Mouse (Mus musculus): Measurements from ENCODE around the gene Gm7735. TPM values are rescaled to one million over a fixed set of nuclear protein-coding genes. Genes with fewer than 3 reads are reported as not detected.
"Not testable (repeated sequence)": the region's sequence is repeated elsewhere in the genome, so short reads cannot be mapped to it uniquely, and the experiment has no call there.

Gm7735 gene
- not detected in 2 replicates for polyA plus RNA-seq (2015; fragmentation: Nextera tagmentation; extraction: Ambion mirVana)

GRCm38 (mm10) chr16:89169190-89169589 lies at the start of gene Gm7735:
Gene Gm7735, plus strand, starts transcription at chr16:89169490.
- H3K27ac ChIP-seq (replicated peaks); H3K4me2 ChIP-seq (replicated peaks; ENCODE audit: low read depth); DNase-seq (ENCODE audit: low spot score); H3K9ac ChIP-seq (ENCODE audit: low read length); H3K9me3 ChIP-seq (ENCODE audit: control insufficient read depth, low read length); H3K4me3 ChIP-seq (ENCODE audit: low read depth, low read length); ATAC-seq (ENCODE audit: low FRiP score, low TSS enrichment); H3K27me3 ChIP-seq (ENCODE audit: control insufficient read depth, insufficient read depth, low read length); H3K36me3 ChIP-seq (ENCODE audit: control insufficient read depth, insufficient read depth, low read length); H3K4me1 ChIP-seq (replicated peaks; ENCODE audit: control insufficient read depth, insufficient read depth): not testable (repeated sequence)

- Histone ChIP-seq H3K9ac (ENCODE audit: low read length) (no peak within 1 kb of the TSS), H3K4me2 (replicated peaks; ENCODE audit: low read depth) (no peak within 1 kb of the TSS), H3K27ac (replicated peaks) (no peak within 1 kb of the TSS), H3K9me3 (ENCODE audit: control insufficient read depth, low read length) (no peaks in the 10 kb centered on the region), H3K4me3 (ENCODE audit: low read depth, low read length) (no peak within 1 kb of the TSS), H3K36me3 (ENCODE audit: control insufficient read depth, insufficient read depth, low read length) (no peaks in the 10 kb centered on the region), H3K4me1 (replicated peaks; ENCODE audit: control insufficient read depth, insufficient read depth) (no peaks in the 10 kb centered on the region), H3K27me3 (ENCODE audit: control insufficient read depth, insufficient read depth, low read length) (no peaks in the 10 kb centered on the region)
- ATAC-seq (ENCODE audit: low FRiP score, low TSS enrichment), result no peak
- 97% methylated on average over 1 of the region's 1 CpGs for WGBS
- no peak for DNase-seq (ENCODE audit: low spot score)
- TF ChIP-seq EP300 (optimal IDR thresholded peaks at IDR 0.05) (no peak), CTCF (IDR thresholded peaks at IDR 0.05; ENCODE audit: low read depth) (no peak)
These were observed 28.7 kb upstream of the Gm7735 start, which contains the start of gene Gm6358 for GRCm38 (mm10) chr16:89140551-89140950. Gene Gm6358, plus strand, starts transcription at chr16:89140851.

- H3K27ac ChIP-seq (replicated peaks), result no peak within 1 kb of the TSS
- DNase-seq (ENCODE audit: low spot score) (no peak), ATAC-seq (ENCODE audit: low FRiP score, low TSS enrichment) (no peak)
- TF ChIP-seq EP300 (optimal IDR thresholded peaks at IDR 0.05) (no peak), CTCF (IDR thresholded peaks at IDR 0.05; ENCODE audit: low read depth) (no peak)
- WGBS, result 97% methylated on average over 1 of the region's 1 CpGs
- H3K36me3 ChIP-seq (ENCODE audit: control insufficient read depth, insufficient read depth, low read length), result no peaks in the 10 kb centered on the region
- no peak within 1 kb of the TSS for H3K4me2 ChIP-seq (replicated peaks; ENCODE audit: low read depth)
- no peak within 1 kb of the TSS for H3K4me3 ChIP-seq (ENCODE audit: low read depth, low read length)
- H3K9me3 ChIP-seq (ENCODE audit: control insufficient read depth, low read length), result no peaks in the 10 kb centered on the region
- no peak within 1 kb of the TSS for H3K9ac ChIP-seq (ENCODE audit: low read length)
- no peaks in the 10 kb centered on the region for H3K4me1 ChIP-seq (replicated peaks; ENCODE audit: control insufficient read depth, insufficient read depth)
- no peaks in the 10 kb centered on the region for H3K27me3 ChIP-seq (ENCODE audit: control insufficient read depth, insufficient read depth, low read length)
These were observed 18.5 kb upstream of the Gm7735 start, which contains the start of gene Gm10061 for GRCm38 (mm10) chr16:89150786-89151185. Gene Gm10061, plus strand, starts transcription at chr16:89151086.

- ATAC-seq (ENCODE audit: low FRiP score, low TSS enrichment), result no peak
- no peak within 1 kb of the TSS for H3K4me3 ChIP-seq (ENCODE audit: low read depth, low read length)
- H3K9me3 ChIP-seq (ENCODE audit: control insufficient read depth, low read length), result no peaks in the 10 kb centered on the region
- H3K27me3 ChIP-seq (ENCODE audit: control insufficient read depth, insufficient read depth, low read length), result no peaks in the 10 kb centered on the region
- H3K27ac ChIP-seq (replicated peaks), result no peak within 1 kb of the TSS
- DNase-seq (ENCODE audit: low spot score), result no peak
- H3K4me1 ChIP-seq (replicated peaks; ENCODE audit: control insufficient read depth, insufficient read depth), result no peaks in the 10 kb centered on the region
- TF ChIP-seq CTCF (IDR thresholded peaks at IDR 0.05; ENCODE audit: low read depth), result no peak
- TF ChIP-seq EP300 (optimal IDR thresholded peaks at IDR 0.05), result no peak
- no peak within 1 kb of the TSS for H3K4me2 ChIP-seq (replicated peaks; ENCODE audit: low read depth)
- H3K9ac ChIP-seq (ENCODE audit: low read length), result no peak within 1 kb of the TSS
- H3K36me3 ChIP-seq (ENCODE audit: control insufficient read depth, insufficient read depth, low read length), result no peaks in the 10 kb centered on the region
- WGBS, result 86% methylated on average over 4 of the region's 4 CpGs
These were observed 11.6 kb upstream of the Gm7735 start, which contains the start of gene Gm9789 for GRCm38 (mm10) chr16:89157652-89158051. Gene Gm9789, plus strand, starts transcription at chr16:89157952.

- Histone ChIP-seq H3K27ac (replicated peaks) (no peak within 1 kb of the TSS), H3K9me3 (ENCODE audit: control insufficient read depth, low read length) (no peaks in the 10 kb centered on the region), H3K4me2 (replicated peaks; ENCODE audit: low read depth) (no peak within 1 kb of the TSS), H3K4me1 (replicated peaks; ENCODE audit: control insufficient read depth, insufficient read depth) (no peaks in the 10 kb centered on the region), H3K4me3 (ENCODE audit: low read depth, low read length) (no peak within 1 kb of the TSS), H3K27me3 (ENCODE audit: control insufficient read depth, insufficient read depth, low read length) (no peaks in the 10 kb centered on the region), H3K36me3 (ENCODE audit: control insufficient read depth, insufficient read depth, low read length) (no peaks in the 10 kb centered on the region), H3K9ac (ENCODE audit: low read length) (no peak within 1 kb of the TSS)
- DNase-seq (ENCODE audit: low spot score) (no peak), ATAC-seq (ENCODE audit: low FRiP score, low TSS enrichment) (no peak)
- WGBS, result 71% methylated on average over 2 of the region's 2 CpGs
- TF ChIP-seq CTCF (IDR thresholded peaks at IDR 0.05; ENCODE audit: low read depth) (no peak), EP300 (optimal IDR thresholded peaks at IDR 0.05) (no peak)
These were observed 5.1 kb downstream of the Gm7735 start, which contains the start of gene 1110057P08Rik for GRCm38 (mm10) chr16:89174435-89174834. Gene 1110057P08Rik, plus strand, starts transcription at chr16:89174735.

GRCm38 (mm10) chr16:89188621-89189020 lies 19.3 kb downstream of the Gm7735 start:
- DNase-seq (ENCODE audit: low spot score), result no peak

More at GRCm38 (mm10) chr16:89188621-89189020, 19.3 kb downstream of the Gm7735 start:
- no peak overlapping the region for H3K4me3 ChIP-seq (ENCODE audit: low read depth, low read length)
- no peak overlapping the region for H3K27ac ChIP-seq (replicated peaks)
- H3K9ac ChIP-seq (ENCODE audit: low read length), result no peak overlapping the region
- no peak for TF ChIP-seq CTCF (IDR thresholded peaks at IDR 0.05; ENCODE audit: low read depth)
- TF ChIP-seq EP300 (optimal IDR thresholded peaks at IDR 0.05), result no peak
- no peaks in the 10 kb centered on the region for H3K27me3 ChIP-seq (ENCODE audit: control insufficient read depth, insufficient read depth, low read length)
- H3K4me2 ChIP-seq (replicated peaks; ENCODE audit: low read depth), result no peak overlapping the region
- no peaks in the 10 kb centered on the region for H3K36me3 ChIP-seq (ENCODE audit: control insufficient read depth, insufficient read depth, low read length)
- WGBS, result 74% methylated on average over 4 of the region's 4 CpGs
- H3K9me3 ChIP-seq (ENCODE audit: control insufficient read depth, low read length), result no peaks in the 10 kb centered on the region
- H3K4me1 ChIP-seq (replicated peaks; ENCODE audit: control insufficient read depth, insufficient read depth), result no peaks in the 10 kb centered on the region
- no peak for ATAC-seq (ENCODE audit: low FRiP score, low TSS enrichment)

Measured in stomach, postnatal 0 days (tissue).